Mouse (Mus musculus): ENCODE data around the gene Camta1.

Camta1 gene

GRCm38 (mm10) chr4:151306311-151306765 is 555.3 kb downstream of the Camta1 start:
- DNase-seq, result no peak

DNA sequence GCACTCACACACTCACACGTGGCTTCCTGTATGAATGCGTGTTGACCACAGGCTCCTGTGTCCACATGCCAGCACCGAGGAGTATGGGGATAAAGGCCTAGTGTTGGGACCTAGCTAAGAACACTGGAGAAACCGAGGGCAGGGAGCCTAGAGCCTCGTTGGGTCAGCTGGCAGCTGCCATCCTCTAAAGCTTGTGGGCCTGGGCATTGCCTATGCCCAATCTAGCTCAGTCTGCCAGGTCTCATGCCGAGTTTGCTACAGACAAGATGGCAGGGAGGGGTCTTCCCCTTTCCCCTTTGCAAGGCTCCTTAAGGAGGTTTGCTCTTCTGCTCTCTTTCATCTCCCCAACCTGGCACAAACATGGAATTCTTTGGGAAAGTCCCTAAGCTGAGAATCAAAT is 555.9 kb downstream of the Camta1 start:
- no peak for DNase-seq

GRCm38 (mm10) chr4:151303931-151304330 is 557.7 kb downstream of the Camta1 start:
- DNase-seq, result no peak

GRCm38 (mm10) chr4:151303436-151303835 is 558.2 kb downstream of the Camta1 start:
- DNase-seq, result no peak

DNA sequence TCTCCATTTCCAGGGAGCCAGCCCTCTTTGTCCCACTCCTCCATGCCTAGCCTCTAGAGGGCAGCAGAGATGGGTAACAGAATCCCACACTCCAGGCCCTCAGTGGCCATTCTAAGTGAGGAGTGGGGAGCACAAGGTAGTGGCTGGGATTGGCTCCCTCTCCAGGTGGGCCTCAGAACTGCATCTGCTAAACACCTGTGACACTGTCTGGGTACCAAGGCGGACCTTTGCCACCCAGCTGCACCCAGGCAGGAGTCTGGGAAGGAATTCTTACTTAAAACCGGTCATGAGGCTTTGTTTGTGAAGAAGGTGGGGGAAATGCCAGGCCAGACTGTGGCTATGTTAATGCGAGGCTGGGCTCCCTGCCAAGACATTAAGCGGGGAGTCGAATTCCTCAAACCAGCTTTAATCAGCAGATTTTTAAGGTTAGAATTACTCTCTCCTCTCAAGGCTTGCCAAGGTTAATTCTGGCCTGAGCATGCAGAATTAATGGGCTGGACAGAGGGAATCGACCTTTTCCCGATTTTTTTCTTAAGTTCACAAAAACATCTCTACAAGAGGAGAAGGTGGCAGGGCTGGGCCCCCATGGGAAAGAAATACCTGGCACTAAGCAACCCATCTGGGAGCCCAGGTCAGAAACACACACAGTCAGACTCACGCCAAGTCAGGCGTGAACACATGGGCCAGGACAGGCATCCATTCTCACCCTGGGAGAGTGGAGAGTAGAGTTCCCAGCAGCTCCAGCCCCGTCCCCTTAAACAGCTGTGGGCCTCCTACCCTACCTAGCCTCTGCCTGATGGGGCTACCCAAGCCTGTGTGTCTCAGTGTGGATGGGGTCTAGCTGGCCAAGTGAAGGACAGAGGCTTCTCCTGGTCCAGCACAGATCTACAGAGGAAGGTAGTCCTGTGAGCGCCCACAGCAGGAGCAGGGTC is 559.2 kb downstream of the Camta1 start:
- DNase-seq, result peak; percentile 35

DNA sequence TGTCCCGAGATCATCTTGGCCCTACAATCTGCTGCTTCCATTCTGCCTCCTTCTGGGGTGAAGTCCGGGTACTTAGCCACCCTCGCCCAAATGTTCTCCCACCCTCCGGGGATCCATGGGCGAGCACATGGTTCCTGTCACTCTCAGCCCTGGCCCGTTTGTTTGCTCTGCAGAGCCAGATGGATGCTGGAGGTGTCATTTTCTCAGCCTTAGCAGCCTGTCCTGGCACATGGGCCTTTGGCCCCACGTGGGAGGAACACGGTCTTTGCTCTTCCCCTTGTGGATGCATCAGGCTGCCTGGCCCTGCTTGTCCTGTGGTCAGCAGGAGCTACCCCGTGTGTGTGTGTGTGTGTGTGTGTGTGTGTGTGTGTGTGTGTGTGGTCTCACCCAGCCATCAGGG is 560.3 kb downstream of the Camta1 start:
- no peak for DNase-seq

GRCm38 (mm10) chr4:151300706-151301105 is 561.0 kb downstream of the Camta1 start:
- no peak for DNase-seq

DNA sequence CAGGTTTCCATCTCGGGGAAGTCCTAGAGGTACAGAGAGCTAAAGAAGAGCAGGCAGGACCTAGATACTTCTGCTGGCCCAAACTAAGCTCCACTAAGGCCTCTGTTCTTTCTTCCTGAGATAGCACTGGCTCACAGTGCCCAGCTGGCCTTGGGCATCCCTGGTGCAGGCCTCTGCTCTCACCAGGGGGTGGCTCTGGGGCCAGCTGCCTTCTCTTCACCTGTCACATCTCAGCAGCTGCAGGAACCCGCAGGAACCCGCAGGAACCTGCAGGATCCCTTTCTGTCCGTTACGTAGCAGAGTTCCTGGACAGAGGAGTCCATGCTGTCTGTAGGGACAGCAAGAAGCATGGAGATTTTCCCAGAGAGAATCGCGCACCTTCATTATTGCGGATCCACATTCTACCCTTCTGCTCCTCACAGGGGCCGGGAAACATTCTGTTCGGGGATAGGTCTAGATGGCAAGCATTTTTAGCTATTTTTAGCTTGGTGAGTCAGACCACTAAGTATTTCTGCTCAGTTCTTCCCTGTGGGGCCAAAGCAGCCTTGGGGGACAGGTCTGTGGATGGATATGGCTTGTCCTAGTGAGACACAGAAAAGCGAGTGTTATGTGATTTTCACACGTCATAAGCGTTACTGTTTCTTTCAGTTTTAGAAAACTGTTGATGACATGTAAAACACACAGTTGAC is 566.0 kb downstream of the Camta1 start:
- DNase-seq, result no peak

- DNase-seq, result peak; percentile 13
Observed at GRCm38 (mm10) chr4:151288893-151289585, 572.6 kb downstream of the Camta1 start.

DNA sequence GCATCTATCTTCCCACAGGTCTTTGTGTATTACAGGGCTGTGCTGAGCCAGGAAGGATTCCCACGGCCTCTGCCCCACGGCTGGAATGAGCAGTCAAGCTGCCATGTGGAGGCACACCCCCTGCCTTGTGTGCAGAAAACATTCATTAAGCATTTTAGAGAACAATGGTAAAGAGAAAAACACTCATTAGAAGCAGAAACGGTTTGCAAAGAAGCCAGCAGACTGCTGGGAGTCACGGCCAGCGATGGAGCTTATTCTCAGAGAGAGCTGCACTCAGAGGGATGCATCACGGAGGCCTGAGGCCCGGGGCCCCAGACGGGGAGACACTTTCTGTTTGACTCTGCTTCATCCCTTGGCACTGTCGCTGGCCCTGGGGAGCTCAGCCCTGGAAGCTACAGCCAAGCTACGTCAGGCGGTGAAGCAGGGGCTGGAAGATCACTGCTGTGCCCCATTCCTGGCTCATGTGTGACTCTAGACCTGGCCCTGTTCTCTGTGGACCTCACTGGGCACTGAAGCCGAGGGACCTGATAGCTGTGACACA is 575.7 kb downstream of the Camta1 start:
- no peak for DNase-seq

GRCm38 (mm10) chr4:151285432-151285831 is 576.2 kb downstream of the Camta1 start:
- DNase-seq, result no peak

DNA sequence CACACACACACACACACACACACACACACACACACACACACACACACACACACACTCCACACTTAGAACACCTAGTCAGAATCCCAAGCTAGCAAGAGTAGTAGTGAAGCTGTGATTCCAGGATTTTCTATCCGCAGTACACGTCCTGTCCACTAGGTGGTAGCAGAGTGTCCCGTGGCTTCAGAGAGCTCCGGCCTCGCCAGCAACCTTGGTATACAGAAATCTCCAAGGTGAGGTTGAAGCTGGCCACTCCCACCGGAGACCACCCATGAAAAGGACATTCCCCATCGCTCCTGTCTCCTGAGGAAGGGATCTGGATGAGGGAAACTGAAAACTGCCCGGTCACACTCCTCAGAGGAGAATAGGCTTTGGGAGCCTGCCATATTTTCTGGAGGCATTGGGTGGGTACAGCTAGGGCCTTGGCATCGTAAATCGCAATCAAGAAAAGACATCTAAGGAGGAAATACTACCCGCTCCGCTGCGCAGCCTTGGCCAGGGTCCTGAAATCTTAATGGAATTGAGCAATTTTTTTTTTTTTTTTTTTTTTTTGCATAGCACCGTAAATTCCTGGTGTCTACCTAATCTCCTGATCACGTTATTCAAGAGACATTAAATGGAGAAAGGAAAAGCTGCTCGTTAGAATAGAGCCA is 578.5 kb downstream of the Camta1 start:
- DNase-seq, result peak; percentile 55

GRCm38 (mm10) chr4:151282103-151282502 is 579.6 kb downstream of the Camta1 start:
- no peak for DNase-seq

GRCm38 (mm10) chr4:151275292-151275691 is 586.4 kb downstream of the Camta1 start:
- DNase-seq, result no peak

DNA sequence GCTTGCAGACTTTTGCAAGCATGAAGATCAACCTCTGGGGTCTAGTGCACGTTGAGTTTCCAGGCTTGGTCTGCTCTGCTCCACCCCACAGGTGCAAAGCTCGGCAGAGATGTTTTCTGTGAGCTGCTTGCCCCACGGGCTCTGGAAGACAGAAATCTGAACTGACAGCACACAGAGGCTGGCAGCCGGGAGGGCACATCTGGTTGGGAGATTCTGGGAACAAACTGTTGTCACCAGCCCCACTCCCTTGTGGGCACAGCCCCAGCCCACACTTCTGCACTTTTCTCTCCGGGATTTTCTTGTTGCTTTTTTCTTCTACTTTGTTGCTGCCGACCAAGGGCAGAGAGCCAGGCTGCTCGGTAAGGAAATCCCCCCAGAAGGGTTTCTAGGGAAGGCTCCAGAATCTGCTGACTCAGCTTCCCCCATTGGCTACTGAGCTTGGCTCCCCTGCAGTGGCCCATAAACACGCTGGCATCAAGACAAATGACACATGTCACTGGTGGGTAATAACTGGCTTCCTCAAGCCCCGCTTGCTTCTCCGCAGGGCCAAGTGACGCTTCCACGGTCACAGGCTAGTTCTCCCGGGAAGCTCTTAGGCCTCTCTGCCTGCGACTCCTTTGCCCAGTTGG is 597.8 kb downstream of the Camta1 start:
- DNase-seq, result no peak

DNA sequence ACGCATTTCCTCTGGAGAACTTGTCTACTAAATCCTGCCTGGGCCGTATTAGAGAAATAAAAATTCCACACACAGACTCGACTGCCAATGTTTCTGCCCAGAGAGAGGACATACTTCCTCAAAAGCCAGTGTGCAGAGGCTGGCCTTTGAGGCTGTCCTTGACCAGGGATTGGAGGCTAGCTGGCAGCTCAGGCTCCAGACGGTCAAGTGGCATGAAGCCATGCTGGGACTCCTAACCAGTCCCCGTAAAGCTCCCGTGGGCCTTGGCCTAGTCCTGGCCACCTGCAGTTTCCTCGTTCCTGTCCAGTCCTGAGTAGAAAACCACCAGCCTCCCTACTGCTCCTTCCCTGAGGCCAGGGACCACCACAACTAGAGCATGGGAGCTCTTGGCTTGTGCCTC is 598.6 kb downstream of the Camta1 start:
- no peak for DNase-seq

DNA sequence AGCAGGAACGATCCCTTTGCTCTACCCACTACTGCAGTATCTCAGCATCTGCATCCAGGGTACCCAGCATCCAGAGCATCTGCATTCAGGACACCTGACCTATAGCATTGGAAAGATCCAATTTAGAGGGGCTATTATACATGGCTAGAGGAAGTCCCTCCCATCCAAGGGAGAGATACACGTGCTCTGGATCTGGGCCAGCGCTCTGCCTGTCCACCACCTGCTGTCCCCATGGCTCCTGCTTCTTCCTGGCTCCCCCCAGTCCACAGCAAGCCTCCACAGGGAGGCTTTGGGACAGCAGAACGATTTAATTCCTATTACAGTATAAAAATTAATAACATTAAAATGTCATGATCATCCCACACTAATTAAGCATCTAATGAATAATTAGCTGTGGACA is 605.1 kb downstream of the Camta1 start:
- no peak for DNase-seq

GRCm38 (mm10) chr4:151250824-151251223 is 610.9 kb downstream of the Camta1 start:
- no peak for DNase-seq

GRCm38 (mm10) chr4:151245068-151245797 is 616.4 kb downstream of the Camta1 start:
- DNase-seq, result no peak

DNA sequence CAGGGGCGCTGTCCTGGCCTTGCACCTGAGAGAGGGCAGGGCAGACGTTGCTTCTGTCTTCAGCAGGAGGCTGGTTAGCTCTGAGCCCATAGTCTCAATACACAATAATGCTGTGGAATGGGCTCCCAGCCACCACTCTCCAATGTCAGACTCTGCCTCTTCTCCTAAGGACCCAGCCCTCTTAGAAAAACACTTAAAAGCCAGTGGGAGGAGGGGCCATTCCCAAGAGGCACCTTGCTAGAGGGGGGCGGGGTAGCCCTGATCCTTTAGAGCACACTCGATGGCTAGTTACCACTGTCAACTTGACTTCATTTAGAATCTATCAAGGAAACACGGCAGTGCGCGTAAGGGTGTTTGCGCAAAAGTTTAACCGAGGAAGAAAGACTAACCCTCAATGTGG is 618.2 kb downstream of the Camta1 start:
- DNase-seq, result no peak

- DNase-seq, result no peak
Observed at GRCm38 (mm10) chr4:151242751-151243150, 618.9 kb downstream of the Camta1 start.

Data from thymus, postnatal 4 days (tissue).